Mouse (Mus musculus) adrenal gland, adult 18-20 months (tissue): ENCODE results near the gene Ubash3a. TPM values are rescaled to one million over a fixed set of nuclear protein-coding genes. Genes with fewer than 3 reads are reported as not detected.

Experiments used
- DNase-seq, 2 experiments: peaks; one replicate each; pipeline ENCODE4 v3.0.0; 2021 to 2022; ENCODE audit warnings: low spot score in 2 of 2
- total RNA-seq, 2 experiments: library from RNA; stranded (reverse); gene quantifications; 1 replicate in 1 of 2; 2 replicates in 1 of 2; pipeline ENCODE4 v1.2.3; 2021

The Ubash3a gene
- total RNA-seq, 2 experiments from 2014 or later = 0.32 TPM; not detected in 1

- no peak for DNase-seq
Measured at GRCm38 (mm10) chr17:31211881-31212280, 4.2 kb downstream of the Ubash3a start.

- peak in 1 of 2 experiments; percentile 13 for DNase-seq
Measured at GRCm38 (mm10) chr17:31216068-31216955, 8.6 kb downstream of the Ubash3a start.

GRCm38 (mm10) chr17:31222810-31223310 is 15.2 kb downstream of the Ubash3a start:
- no peak for DNase-seq

- no peak for DNase-seq
Measured at GRCm38 (mm10) chr17:31223835-31224234, 16.2 kb downstream of the Ubash3a start.

- no peak for DNase-seq
Measured at GRCm38 (mm10) chr17:31224591-31224990, 16.9 kb downstream of the Ubash3a start.

GRCm38 (mm10) chr17:31226368-31226767 is 18.7 kb downstream of the Ubash3a start:
- no peak for DNase-seq

- no peak for DNase-seq
Measured at GRCm38 (mm10) chr17:31226931-31227330, 19.3 kb downstream of the Ubash3a start.

GRCm38 (mm10) chr17:31231780-31232179 is 24.1 kb downstream of the Ubash3a start:
- DNase-seq = no peak

- DNase-seq = no peak
Measured at GRCm38 (mm10) chr17:31232251-31233010, 24.8 kb downstream of the Ubash3a start.

- no peak for DNase-seq
Measured at GRCm38 (mm10) chr17:31235915-31236314, 28.2 kb downstream of the Ubash3a start.

GRCm38 (mm10) chr17:31238234-31239020 is 30.8 kb downstream of the Ubash3a start:
- no peak for DNase-seq

GRCm38 (mm10) chr17:31241156-31241555 is 33.5 kb downstream of the Ubash3a start:
- DNase-seq = no peak

GRCm38 (mm10) chr17:31242764-31243163 is 35.1 kb downstream of the Ubash3a start:
- DNase-seq = no peak

- no peak for DNase-seq
Measured at GRCm38 (mm10) chr17:31245321-31245720, 37.6 kb downstream of the Ubash3a start.

- no peak for DNase-seq
Measured at GRCm38 (mm10) chr17:31247144-31247543, 39.5 kb downstream of the Ubash3a start.

- DNase-seq = no peak
Measured at GRCm38 (mm10) chr17:31253951-31254350, 46.3 kb downstream of the Ubash3a start.

GRCm38 (mm10) chr17:31254463-31254931 is 46.8 kb downstream of the Ubash3a start:
- peak; percentile 71 to 77 for DNase-seq

GRCm38 (mm10) chr17:31257149-31257548 is 49.5 kb downstream of the Ubash3a start:
- DNase-seq = no peak

GRCm38 (mm10) chr17:31257898-31258297 is 50.2 kb downstream of the Ubash3a start:
- DNase-seq = no peak

GRCm38 (mm10) chr17:31258310-31258865 is 50.7 kb downstream of the Ubash3a start:
- DNase-seq = no peak

- no peak for DNase-seq
Measured at GRCm38 (mm10) chr17:31259145-31259544, 51.5 kb downstream of the Ubash3a start.
